Mouse (Mus musculus) skeletal muscle tissue, adult 2 months (tissue): ENCODE data around the gene Mdm2.
"Not testable (repeated sequence)": the region's sequence is repeated elsewhere in the genome, so short reads cannot be mapped to it uniquely, and the experiment has no call there.

Experiments used
- DNase-seq: peaks from one replicate; pipeline ENCODE4 v3.0.0-alpha.2; 2012; ENCODE audit warnings: low read depth, low spot score

Gene Mdm2

DNA sequence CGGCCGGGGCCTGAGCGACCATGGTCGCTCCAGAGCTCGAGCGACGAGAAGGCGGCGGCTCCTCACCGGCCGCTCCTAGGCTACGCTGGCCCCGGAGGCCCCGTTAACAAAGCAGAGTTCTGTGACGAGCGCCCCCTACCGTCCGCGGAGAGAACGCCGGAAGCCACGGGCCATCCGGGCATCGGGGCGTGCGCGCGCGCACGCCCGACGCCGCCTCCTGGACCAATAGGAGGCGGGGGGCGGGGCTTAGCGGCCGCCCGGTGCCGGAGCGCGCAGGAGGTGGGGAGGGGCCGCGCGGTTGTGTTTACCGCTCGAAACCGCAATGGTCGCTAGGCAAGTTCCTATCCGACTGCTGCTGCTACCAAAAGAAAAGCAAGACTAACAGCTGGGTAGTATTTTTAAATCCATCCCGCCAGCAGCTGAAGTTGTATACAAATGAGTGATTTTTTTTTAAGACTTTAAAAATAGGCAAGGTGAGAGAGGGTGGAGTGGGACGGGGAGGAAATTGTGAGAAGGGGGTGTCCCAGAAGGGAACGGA lies at the start of gene Mdm2:
Gene Mdm2, minus strand, starts transcription at position 155 of the 538 bp plus-strand sequence.
- peak; percentile 95 for DNase-seq

DNA sequence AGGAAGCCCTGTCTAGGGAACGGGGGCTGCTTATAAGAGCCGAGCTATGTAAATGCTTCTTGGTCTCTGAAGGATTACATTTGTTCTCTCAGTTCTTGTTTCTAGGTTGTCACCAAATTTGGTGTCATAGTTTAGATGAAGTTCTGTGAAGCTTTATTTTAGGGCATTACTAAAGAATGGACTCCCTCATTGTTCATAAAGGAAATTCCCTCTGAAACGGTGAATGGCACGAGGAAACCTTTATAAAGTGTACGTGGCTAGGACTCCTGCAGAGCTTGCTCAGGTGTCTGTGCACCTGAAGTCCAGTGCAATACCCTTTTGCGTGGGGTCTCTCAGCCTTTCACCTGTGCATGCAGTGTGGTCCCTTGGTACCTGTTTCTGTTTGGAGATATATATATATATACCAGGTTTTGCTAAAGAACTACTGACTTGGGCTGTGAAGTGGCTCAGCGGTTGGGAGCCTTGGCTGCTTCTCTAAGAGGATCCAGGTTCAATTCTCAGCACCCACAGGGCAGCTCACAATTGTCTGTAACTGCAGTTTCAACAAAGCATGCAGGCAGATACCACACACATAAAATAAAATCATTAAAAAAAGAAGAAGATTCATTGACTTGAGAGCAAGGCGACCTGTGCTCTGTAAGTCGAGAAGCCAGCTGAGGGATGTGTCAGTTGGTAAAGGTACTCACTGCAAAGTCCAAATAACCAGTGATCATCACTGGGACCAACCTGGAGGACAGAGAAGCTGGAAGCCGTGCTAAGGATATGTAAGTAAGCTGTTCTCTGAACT lies 49.5 kb upstream of the Mdm2 start:
- no peak for DNase-seq

GRCm38 (mm10) chr10:117758749-117759727 lies 48.5 kb upstream of the Mdm2 start:
- no peak for DNase-seq

GRCm38 (mm10) chr10:117758344-117758743 lies 47.8 kb upstream of the Mdm2 start:
- not testable (repeated sequence) for DNase-seq

DNA sequence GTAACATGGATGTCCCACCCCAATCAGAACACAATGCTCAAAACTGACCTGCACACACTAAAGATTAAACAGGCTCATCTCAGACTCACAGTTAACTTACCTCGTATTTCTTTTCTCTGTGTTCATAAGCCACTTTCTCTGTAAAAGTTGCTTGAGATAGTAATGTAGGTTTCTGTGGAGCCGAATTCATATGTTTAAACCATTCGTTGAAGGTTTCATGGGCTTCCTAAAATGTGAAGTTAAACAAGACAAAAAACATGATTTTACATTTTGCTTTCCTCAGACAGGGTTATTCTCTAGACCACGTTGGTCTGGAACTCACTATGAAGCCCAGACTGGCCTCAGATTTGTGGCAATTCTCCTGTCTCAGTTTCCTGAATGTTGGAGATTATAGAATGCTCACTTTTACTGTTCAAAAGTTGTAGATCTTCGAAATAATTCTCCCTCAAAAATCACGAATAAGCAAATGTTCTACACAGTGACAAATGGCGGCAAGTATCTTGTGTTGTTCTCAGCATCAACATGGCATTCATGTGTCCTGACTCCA lies 47.3 kb upstream of the Mdm2 start:
- DNase-seq: no peak

GRCm38 (mm10) chr10:117757259-117757658 lies 46.7 kb upstream of the Mdm2 start:
- no peak for DNase-seq

DNA sequence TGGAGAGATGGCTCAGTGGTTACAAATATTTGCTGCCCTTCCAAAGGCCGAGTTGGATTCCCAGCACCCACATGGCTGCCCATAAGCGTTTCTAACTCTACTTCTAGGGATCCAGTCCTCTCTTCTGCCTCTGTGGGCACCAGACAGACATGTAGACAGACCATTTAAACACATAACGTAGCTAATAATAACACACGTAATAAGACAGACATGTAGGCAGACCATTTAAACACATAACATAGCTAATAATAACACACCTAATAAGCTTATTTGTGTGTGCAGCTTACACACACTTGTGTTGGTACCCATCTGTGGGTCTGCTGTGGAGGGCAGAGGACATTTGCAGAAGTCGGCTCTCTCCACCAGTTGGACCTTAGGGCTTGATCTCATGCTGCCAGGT lies 46.2 kb upstream of the Mdm2 start:
- no peak for DNase-seq

- DNase-seq: no peak
Measured at GRCm38 (mm10) chr10:117755799-117756467, 45.4 kb upstream of the Mdm2 start.

DNA sequence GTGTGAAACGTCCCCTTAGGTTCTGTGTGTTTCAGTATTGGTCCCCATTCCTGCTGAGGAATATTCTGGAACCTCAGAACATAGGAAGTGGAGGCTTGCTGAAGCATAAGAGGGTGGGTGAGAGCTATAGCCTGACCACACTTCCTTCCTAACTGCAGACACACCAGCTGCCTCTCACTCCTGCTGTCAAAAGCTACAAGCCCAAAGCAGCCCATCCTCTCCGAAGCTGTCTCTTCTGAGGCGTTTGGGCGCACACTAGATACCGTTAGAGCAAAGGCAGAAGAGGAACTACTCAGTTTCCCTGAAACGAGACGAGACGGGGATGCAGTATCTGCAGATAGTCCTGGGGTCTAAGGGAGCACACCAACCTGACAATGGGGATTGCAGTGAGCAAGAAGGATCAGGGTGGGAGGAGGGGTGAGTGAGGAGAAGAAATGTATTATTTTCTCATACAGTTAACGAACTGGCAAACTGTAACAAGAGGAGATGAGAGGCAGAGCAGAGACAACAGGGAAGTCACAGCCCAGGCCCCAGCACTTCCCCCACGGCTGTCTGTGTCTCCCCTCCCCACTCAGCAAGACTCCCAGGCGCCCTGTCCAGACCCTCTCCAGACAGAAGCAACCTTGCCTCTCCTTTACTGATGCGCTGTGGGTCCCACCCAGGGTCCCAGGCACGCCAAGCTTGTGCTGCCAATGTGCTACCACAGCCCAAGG lies 44.7 kb upstream of the Mdm2 start:
- peak; percentile 16 for DNase-seq

DNA sequence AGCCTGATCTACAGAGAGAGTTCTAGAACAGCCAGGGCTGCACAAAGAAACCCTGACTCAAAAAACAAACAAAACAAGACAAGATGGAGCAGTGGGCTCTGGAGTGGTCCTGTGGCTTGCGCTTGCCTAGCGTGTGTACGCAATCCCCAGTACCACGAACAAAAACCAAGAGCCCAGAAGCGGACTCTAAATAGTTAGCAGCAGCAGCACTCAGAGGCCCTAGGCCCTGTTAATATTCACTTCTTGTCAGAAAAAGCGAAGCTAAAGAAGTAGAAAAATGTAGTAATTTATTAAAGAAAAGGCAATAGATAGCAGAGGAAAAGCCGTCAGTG lies 44.0 kb upstream of the Mdm2 start:
- no peak for DNase-seq

GRCm38 (mm10) chr10:117753711-117754608 lies 43.4 kb upstream of the Mdm2 start:
- no peak for DNase-seq

DNA sequence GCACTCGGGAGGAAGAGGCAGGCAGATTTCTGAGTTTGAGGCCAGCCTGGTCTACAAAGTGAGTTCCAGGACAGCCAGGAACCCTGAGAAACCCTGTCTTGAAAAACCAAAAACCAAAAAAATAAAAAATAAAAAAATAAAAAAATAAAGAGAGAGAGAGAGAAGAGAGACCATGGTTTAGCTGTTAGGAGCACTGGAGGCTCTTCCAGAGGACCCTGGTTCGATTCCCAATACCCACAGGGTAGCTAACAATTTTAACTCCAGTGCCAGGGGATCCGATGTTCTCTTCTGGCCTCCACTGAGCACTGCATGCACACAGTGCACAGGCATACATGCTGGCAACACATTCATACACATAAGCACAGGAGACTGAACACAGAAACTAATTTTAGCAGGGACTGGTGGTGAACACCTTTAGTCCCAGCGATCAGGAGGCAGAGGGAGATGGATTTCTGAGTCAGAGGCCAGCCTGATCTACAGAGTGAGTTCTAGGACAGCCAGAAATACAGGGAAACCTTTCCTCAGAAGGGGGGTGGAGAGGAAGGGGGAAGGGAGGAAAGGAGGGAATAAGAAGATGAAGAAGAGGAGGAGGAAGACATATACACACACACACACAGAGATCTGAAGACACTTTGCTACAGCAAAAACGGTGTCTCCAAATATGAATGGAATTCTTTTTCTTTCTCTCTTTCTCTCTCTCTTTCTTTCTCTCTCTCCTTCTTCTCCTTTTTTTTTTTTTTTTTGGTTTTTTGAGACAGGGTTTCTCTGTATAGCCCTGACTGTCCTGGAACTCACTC lies 42.5 kb upstream of the Mdm2 start:
- DNase-seq: no peak

GRCm38 (mm10) chr10:117752304-117752821 lies 41.8 kb upstream of the Mdm2 start:
- DNase-seq: no peak

DNA sequence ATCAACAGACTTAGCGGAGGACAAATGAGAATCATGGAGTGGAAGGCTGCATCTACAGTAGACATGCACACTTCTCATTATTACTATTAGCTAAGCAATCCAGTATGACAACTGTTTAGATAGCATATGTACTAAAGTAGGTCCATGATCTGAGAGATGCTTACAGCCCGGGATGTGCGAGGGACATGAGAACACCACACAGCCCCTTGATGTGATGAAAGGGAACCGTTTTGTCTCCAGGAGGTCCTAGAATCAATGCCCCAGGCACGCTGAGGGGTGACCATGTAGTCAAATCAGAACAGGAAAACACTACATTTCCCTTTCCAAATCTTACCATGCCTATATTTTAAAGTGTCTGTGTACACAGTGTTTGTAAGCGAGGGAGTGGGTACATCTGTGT lies 41.2 kb upstream of the Mdm2 start:
- no peak for DNase-seq

DNA sequence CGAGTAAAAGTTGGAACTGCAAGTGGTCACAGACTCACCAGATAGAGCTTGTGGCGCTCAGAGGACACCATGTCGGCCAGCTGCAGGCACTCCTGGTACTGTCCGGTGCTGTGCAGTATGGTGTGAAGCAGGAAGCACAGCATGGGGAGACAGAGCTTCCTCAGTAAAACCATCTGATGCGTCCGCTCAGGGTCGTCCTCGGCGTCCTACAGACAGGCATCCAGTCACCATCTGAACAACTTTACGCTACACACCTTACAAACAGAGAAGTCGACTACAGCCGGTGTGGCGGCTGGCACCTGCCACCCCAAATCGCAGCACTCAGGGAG lies 40.7 kb upstream of the Mdm2 start:
- DNase-seq: no peak

DNA sequence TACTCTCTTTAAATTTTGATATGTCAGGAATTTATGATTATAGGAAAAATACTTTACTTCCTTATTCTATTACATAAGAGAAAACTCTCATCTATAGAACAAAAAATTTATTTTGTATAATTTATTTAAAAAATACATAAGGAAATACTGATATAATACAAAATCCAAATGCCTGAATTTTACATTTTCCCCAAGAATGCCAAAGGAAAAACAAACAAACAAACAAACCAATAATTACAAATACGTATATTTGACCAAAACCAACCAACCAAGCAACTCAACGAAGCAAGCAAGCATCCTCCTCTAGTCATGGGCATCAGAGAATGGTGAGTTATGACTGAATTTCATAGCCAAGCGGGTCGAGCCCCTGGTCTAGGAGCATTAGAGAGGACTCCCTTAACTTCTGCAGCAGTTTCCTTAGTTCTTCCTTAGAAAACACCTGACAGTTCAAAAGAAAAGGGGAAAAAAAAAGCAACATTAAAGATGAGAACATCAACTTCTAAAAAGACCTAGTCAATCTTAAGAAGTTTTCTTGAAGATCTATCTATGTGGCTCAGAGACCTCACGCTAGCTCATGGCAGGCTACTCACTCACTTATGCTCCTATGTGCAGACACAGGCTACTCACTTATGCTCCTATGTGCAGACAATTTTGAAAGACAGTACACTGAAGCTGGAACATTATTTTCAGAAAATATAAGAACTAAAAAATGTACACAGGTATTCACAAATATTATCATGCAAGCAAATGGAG lies 40.1 kb upstream of the Mdm2 start:
- DNase-seq: no peak

- DNase-seq: no peak
Measured at GRCm38 (mm10) chr10:117749787-117750343, 39.3 kb upstream of the Mdm2 start.
